Mouse (Mus musculus) T-helper 1 cell (primary cell): ENCODE results near the gene Etv6.

ENCODE experiments used
- in situ Hi-C: fragments of 300-600 bp; cut with MboI, MseI; formaldehyde crosslinking; loops from one replicate; pipeline ENCODE4 v1.15.1; 2025; ENCODE audit warnings: high pct_unique_total_duplicates

Gene Etv6

DNA sequence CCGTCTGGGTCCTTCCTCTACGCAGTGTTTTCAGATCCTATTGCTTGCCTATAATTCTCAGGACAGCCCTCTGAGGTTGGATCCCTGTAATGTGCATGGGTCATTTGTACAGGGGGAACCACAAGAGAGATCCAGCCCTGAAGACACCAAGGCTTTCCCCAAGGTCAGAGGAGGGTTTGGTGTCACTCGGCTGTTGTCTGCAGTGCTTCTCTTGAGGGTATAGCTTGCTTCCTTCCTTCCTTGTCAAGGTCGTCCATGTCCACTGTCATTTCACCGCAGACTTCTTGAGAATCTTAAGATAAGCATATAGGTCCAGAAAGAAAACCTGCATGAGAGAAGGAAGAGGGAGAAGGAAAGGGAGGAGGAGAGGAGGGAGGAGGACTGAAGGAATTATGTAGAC lies 215.3 kb downstream of the Etv6 start:
- in situ Hi-C loops = no loop called here

DNA sequence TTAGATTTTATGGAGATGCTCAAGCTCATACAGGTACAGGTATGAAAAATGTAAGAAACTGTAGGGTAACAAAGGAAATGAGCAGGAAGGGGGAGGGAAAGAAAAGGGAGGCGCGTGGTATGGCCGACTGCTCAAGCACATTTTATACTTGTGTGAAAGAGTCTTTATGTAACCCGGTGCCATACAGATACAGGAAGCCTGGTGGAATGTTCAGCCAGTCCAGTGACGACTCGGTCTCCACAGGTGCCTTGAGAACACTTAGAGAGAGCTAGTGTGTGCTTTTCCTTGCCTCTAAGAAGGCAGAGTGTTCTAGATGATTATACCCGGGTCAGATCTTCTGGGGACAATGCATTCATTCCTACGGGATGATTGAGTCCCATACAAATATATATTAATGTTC lies 215.9 kb downstream of the Etv6 start:
- in situ Hi-C loops = no loop called here

DNA sequence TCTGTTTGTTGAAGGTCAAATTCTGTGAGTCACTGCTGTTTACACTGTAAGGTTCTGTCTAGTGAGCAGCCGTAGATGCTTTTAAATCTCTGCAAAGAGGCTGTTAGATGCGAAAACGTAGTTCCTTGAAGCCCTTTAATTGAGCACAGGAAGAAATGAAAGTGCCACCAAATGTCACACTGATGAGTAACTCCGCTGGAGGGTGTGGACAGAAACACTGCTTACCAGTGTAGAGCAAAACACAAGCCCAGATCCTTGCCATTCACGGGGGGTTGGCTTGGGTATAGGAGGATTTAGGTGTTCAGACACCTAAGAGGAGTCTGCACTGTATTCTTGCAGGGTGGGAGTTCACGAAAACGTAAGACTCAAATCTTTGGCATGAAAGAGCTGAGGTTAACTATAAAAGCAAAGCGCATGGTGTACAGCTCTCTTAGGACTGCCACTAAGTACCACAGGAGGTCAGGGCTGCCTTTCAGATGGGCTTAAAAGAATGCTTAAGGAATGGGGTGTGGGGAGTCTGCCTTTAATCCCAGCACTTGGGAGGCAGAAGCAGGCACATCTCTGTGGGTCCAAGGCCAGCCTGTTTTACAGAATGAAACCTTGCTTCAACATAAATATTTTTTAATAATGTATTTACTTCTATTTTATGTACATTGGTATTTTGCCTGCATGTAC lies 216.7 kb downstream of the Etv6 start:
- in situ Hi-C loops = no loop called here

DNA sequence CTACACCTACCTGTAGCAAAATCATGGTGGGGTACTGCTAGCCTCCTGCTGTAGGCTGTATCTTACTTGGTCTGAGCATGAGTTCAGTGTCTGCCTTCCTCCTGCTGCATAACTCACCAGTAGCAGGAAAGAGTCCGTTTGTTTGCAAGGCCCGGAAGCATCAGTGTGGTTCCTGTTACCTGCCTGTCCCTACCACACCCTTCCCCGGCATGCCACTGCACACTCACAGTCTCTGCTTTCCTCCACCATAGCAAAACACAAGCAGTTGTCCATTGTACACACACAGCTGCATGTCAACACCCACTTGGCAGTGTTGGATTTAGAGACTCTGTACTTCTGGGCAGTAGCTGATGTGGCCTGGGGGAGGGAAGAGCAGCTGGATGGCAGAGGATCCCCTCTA lies 220.9 kb downstream of the Etv6 start:
- in situ Hi-C loops = no loop called here

DNA sequence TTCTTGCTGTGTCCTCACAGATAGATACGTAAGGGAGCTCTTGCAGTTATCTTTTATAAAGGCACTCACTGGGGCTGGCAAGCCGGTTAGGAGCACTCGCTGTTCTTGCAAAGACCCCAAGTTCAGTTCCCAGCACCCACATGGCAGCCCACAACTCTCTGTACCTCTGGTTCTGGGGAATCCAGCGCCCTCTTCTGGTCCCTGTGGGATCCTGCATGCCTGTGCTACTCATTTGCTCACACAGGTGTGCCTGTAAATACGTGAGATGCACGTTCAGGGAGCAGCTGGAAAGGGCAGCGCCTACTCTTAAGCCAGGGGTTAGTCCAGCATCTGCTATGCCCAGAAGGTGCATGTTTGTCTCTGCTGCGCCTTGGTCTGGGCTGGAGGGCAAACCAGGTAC lies 224.4 kb downstream of the Etv6 start:
- in situ Hi-C loops = no loop called here

DNA sequence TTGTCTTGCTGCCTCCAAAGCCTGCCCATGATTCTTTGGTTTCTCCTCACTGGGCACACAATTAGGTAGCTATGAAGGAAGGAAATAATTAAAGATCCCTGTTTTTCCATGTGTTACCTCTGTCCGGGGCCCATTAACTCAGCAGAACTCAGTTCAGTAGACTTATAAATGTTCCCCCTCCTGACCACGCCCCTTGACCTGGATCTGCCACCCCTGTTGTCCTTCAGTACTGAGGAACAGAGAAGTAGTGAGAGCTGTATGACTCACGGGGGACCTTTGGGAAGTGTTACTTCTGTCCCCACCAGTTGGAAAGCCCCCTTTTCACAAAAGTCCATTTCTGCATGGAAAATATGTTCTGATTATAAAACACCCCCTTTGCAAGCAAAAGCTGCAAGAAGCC lies 226.4 kb downstream of the Etv6 start:
- in situ Hi-C loops = no loop called here

DNA sequence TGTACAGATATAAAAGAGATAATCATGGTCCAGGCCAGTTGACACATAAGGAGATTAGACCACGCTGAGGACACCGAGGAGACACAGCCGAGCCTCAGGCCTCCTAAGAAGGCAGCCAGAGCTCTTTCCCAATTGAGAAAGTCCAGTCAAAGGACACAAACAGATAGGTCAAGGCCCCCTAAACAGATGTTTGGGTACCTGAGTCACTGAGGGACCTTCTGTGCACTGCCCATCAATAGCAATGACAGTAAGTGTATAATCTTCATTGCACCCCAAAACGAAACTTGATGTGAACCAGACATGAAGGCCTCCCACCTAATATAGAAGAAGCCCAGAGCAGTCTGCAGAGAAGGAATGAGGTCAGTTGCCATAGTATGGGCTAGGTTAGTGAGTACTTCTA lies 226.9 kb downstream of the Etv6 start:
- in situ Hi-C loops = no loop called here

DNA sequence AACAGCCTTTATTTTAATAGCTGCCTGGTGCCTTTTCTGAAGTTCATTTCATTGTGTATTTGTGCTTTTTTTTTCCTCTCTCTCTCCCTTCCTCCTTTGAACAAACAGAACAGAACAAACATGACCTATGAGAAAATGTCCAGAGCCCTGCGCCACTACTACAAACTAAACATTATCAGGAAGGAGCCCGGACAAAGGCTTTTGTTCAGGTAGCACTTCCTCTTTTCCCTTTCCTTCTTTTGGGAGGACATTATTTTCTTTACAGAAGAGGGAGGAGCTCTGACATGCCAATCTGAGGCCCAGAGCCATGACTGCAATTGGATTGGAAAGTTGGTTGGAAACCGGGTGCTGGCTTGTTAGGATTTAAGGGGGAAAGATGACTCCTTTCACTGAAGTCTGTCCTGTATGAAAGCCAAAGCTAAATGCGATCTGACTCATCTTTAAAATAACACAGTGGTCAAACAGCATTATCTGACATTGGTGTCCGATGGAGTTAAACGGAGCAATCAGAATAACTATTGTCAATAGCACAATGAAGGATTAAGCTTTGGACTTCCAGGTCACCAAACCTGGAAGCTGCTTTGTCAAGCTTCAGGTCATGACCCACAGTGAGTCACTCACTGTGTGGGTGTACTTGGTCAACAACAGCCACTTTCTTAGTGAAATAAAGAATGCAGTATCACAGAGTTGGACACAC lies 227.6 kb downstream of the Etv6 start:
- in situ Hi-C loops = no loop called here

DNA sequence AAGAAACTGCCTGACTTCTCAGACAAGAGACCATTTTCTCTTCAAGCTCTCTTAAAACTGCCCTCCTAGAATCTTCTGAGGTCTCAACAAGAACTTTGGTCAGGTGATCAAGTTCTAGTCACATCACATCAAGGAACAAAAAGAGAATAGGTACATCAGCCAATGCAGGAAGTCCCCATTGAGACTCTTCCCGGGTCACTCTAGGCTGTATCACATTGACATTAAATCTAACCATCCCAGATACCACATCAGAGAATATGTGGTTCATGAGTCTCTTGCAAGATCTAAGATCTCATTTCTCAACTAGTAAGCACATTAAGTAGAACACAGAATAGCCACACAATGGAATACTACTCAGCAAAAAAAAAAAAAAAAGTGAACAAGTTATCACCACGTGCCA lies 238.4 kb downstream of the Etv6 start:
- in situ Hi-C loops = loop anchor here (5.0 kb wide), 1 partner anchor 93 kb away; no protein-coding TSS in a partner anchor

DNA sequence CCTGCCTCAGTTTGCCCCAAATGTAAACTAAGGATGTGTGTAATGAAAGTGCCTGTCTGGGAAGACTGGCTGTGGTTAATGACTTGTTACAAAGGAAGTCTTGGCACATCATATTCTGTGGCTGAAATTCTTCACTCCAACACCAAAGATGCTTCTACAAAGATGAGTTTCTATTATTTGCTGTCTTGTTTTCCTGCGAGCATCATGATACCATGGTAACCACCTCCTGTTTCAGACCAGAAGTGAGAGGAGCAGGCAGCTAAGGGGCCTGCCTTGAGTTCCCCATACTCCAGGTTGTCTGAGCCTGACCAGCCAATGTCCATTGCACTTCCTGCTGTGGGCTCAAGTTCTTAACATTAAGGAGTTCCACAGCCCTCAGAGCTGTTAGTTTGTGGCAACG lies 241.5 kb downstream of the Etv6 start:
- in situ Hi-C loops = no loop called here

DNA sequence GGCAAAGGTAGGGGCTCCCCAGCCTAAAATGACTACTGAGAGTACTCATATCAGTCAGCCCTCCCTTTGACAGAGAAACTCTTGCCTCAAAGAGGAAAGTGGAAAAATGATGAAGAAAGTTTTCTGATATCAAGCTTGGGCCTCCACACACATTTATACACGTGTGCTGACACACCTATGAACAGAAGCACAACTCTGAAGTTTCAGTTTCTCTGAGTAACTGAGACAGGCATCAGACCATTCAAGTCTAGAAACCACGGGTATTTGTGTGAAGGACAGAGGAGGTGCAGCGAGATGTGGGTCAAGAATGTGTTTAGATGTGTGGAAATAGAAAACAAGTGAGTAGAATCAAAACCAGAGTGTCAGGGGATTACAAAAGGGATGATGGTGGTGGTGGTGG lies 246.6 kb downstream of the Etv6 start:
- in situ Hi-C loops = no loop called here

DNA sequence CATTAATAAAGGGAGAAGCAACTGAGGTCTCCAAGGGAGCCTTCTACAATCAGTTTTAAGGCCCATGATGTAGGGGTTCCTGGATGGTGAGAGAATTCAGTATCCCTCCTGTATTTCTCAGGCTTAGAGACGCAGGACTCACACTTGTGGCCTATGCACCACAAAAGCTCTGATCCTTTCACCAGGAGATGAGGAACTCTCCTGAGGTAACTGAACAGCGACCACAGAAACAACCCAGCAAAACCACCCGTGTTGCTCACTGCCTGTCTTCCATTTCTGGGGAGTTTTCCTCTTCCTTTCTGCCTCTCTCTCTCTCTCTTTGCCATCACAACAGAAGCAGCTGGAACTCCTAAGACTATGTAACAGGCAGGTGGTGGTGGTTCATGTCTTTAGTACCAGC lies 256.3 kb downstream of the Etv6 start:
- in situ Hi-C loops = no loop called here

DNA sequence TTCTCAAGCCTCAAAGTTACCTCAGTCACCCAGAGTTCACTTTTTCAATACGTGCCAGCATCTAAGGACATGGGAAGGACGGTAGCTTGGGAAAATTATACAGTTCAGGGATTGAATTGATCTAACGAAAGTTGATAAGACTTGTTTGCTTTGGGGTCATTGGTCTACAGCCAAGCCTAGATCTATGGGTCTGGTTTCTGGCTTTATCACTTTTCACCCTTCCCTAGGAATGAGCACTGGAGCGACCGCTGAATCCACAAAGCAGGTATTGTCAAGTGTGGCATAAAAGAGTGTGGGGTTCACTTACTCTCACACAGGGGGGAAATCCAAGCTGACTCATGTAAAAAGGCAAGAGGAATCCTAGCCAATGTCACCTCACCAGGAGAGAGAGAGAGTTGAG lies 256.9 kb downstream of the Etv6 start:
- in situ Hi-C loops = no loop called here

DNA sequence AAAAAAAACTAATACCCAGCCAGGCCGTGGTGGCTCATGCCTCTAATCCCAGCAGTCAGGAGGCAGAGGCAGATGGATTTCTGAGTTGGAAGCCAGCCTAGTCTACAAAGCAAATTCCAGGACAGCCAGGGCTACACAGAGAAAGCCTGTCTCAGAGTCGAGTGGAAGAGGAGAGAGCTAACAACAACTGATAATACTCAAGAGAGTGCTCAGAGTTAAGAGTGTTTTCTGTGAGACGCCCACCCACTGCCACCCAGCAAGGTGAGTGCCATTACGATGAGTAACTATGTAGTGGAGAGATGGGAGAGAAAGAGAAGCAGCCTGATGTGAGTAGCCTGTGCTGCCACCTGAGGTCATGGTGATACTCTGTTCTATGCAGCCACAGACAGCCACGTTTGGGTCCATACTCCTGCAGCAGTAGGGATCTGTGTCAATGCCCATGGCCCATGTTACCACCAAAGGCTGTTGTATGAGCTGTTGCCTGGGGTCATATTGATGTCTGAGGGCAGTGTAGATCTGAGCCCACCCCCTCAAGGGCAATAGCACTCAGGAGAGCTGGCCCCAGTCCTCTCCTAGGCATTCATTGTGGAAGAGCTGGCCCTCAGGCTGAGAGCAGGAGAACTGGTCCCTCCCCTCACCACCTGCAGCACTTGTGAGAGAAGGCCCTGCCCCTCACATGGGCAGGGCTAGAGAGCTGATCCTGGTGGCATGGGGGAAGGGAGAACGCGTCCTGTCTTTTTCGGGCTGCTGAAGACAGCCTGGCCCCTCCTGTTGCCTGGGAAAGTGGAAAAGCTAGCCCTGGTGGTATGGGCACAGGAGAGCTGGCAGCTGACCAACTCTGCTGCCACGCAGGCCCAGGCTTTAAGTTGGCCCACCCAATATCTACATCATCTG lies 258.4 kb downstream of the Etv6 start:
- in situ Hi-C loops = no loop called here

DNA sequence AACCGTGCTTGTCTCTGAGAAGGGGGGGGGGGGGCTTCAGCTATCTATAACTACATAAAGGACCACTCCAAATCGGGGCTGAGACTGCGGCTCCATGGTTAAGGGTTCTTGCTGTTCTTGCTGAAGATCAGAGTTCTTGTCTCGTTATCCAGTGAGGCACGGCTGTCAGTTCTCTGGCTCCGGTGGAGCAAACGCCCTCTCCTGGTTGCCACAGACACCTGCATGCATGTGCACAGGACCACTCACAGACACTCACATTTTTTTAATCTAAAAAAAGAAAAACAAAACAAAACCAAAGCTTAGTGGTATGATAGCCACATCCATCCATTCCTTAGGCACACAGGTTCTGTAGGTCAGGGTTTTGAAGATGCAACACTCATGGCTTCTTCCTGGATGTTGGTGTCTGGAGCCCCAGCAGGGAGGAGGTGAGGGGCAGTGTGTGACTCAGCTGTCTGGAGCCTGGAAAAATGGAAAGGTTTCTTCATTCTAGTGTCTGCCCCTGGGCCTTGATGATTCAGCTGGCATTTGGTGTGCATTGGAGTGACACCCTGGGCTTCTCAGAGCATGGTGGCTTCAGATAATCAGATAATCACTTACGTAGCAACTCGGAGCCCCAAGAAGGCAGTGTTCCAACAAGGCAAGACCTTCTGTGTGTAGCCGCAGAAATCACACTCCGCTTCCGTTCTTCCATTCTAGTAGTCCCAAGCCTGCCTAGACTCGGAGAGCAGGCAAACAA lies 262.6 kb downstream of the Etv6 start:
- in situ Hi-C loops = no loop called here

DNA sequence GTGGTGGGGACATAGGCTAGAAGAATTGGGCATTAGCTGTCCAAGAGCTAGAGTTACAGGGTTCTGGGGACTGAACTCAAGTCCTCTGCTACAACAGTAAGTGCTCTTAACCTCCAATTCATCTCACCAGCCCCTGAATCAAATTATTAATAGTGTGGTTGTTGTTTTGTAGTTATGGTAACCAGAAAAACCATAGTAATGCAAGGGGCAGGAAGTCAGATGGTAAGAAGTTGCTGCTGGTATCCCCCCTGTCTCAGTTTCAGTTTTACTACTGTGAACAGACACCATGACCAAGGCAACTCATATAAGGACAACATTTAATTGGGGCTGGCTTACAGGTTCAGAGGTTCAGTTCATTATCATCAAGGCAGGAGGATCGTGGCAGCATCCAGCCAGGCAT lies 266.5 kb downstream of the Etv6 start:
- in situ Hi-C loops = no loop called here

DNA sequence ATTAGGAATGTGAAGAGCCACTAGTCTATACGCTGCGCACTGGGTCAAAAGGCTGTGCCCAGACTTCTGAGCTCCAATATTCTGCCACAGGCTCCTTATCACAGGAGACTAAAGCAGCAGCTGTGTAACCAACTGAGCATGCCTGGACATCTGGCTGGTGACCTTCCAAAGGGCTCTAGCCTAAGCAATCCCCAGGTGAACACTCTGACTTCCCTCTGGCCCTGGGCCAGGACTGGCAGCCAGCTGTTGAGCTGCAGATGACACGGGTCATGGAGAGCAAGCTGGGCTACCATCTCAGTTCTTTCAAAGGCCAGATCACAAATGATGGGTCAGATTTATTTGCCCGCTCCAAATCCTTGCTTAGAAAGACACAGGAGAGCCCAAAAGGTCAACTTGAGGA lies 275.8 kb downstream of the Etv6 start:
- in situ Hi-C loops = no loop called here

DNA sequence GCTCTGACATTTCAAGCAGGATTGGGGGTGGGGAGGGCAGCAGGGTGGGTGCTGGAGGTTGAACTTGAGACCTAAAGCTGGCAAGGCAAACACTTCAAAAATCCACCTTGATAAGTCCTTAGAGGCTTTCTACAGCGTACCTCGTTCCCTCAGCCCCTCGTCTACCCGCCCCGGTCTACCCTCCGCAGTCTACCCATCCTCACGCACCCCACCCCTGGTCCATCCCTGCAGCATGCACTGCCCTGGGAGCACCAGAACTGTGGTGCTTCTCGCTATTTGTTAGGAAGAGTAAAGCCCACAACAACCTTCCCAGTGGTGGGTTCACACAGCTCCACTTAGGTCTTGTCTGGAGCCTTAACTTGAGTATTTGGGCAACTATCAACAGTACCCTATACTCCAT lies 277.1 kb downstream of the Etv6 start:
- in situ Hi-C loops = no loop called here

DNA sequence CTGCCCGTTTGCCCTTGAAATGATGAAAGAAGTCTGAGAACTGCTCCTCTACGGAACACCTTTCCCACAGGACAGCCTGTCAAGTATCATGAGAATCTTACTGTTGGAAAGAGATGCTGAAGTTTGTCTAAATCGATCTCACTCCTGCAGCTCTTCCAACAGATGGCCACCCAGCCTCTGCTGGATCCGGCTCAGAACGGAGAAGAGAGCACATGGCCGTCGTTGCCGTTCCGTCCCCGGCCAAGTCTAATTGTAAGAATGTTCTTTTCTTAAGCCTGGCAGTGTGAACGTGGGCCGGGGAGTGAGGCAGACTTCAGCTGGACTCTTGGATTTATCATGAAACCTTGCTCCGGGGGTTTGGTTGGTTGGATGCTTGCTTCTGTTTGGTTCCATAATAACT lies 281.9 kb downstream of the Etv6 start:
- in situ Hi-C loops = no loop called here
